Mouse (Mus musculus) megakaryocyte, embryonic 14.5 days (primary cell): ENCODE results near the gene Schip1. TPM values are rescaled to one million over a fixed set of nuclear protein-coding genes. Genes with fewer than 3 reads are reported as not detected.

Experiments used
- H3K27me3 ChIP-seq: replicated peaks from 2 replicates; pipeline ENCODE3; 2012; ENCODE audit warnings: inconsistent platforms
- H3K36me3 ChIP-seq: replicated peaks from 2 replicates; pipeline ENCODE3; 2012; ENCODE audit warnings: low read length, inconsistent platforms, mixed read lengths
- H3K4me1 ChIP-seq: 2 replicates; pipeline ENCODE4 v1.6.1; 2012; ENCODE audit warnings: inconsistent platforms
- H3K4me3 ChIP-seq: replicated peaks from 2 replicates; pipeline ENCODE3; 2012; ENCODE audit warnings: moderate library complexity, mild to moderate bottlenecking, inconsistent platforms
- H3K9me3 ChIP-seq: 2 replicates; pipeline ENCODE4 v1.6.1; 2012; ENCODE audit warnings: inconsistent platforms
- FLI1 ChIP-seq: IDR thresholded peaks from 2 replicates; pipeline ENCODE4 v1.6.1; 2012; ENCODE audit warnings: low read length, inconsistent platforms, mixed read lengths
- GATA1 ChIP-seq: IDR thresholded peaks from 3 replicates; pipeline ENCODE4 v1.6.1; 2012; ENCODE audit warnings: mixed read lengths, low read length, inconsistent platforms, borderline replicate concordance
- polyA plus RNA-seq: library from polyadenylated mRNA; stranded (reverse); fragments of >175 nt; gene quantifications from 2 replicates; pipeline ENCODE4 v1.2.3, GENCODE M21; 2012; ENCODE audit warnings: low replicate concordance; ENCODE audit not compliant: insufficient read depth

The Schip1 gene
- polyA plus RNA-seq, 1 experiment = 18.7 TPM

GRCm38 (mm10) chr3:68595316-68595925 lies 530.8 kb downstream of the Schip1 start:
- no peak for TF ChIP-seq FLI1
- TF ChIP-seq GATA1 = no peak
- peaks cover 6% of the 10 kb centered on the region for H3K27me3 ChIP-seq

GRCm38 (mm10) chr3:68596938-68597337 lies 532.3 kb downstream of the Schip1 start:
- Histone ChIP-seq H3K27me3 (peaks cover 4% of the 10 kb centered on the region), H3K4me3 (no peak overlapping the region), H3K9me3 (no peaks in the 10 kb centered on the region), H3K4me1 (no peaks in the 10 kb centered on the region), H3K36me3 (no peaks in the 10 kb centered on the region)
- TF ChIP-seq FLI1 (no peak), GATA1 (no peak)

More at GRCm38 (mm10) chr3:68595316-68595925, 530.8 kb downstream of the Schip1 start:
- H3K4me1 ChIP-seq = no peaks in the 10 kb centered on the region
- H3K36me3 ChIP-seq = no peaks in the 10 kb centered on the region
- no peak overlapping the region for H3K4me3 ChIP-seq
- no peaks in the 10 kb centered on the region for H3K9me3 ChIP-seq

- no peaks in the 10 kb centered on the region for H3K9me3 ChIP-seq
- H3K27me3 ChIP-seq = peaks cover 7% of the 10 kb centered on the region
- H3K4me1 ChIP-seq = peaks cover 6% of the 10 kb centered on the region; the same call in 1 of the 2 replicates
- no peak overlapping the region for H3K4me3 ChIP-seq
- H3K36me3 ChIP-seq = no peaks in the 10 kb centered on the region
- TF ChIP-seq FLI1 = no peak
- TF ChIP-seq GATA1 = no peak
Measured at GRCm38 (mm10) chr3:68602891-68603290, 538.3 kb downstream of the Schip1 start.

- no peak overlapping the region for H3K4me3 ChIP-seq
- 0 out of 2 replicates have a peak, but pooled peaks cover 6% of the 10 kb centered on the region for H3K9me3 ChIP-seq
- H3K4me1 ChIP-seq = peaks cover 8% of the 10 kb centered on the region; the same call in 1 of the 2 replicates
- H3K36me3 ChIP-seq = no peaks in the 10 kb centered on the region
- H3K27me3 ChIP-seq = peaks cover 9% of the 10 kb centered on the region
- TF ChIP-seq FLI1 (no peak), GATA1 (no peak)
Measured at GRCm38 (mm10) chr3:68604467-68604866, 539.9 kb downstream of the Schip1 start.

GRCm38 (mm10) chr3:68604962-68605361 lies 540.4 kb downstream of the Schip1 start:
- no peak overlapping the region for H3K4me3 ChIP-seq
- peaks cover 9% of the 10 kb centered on the region for H3K27me3 ChIP-seq
- H3K9me3 ChIP-seq = 0 out of 2 replicates have a peak, but pooled peaks cover 6% of the 10 kb centered on the region
- TF ChIP-seq FLI1 = no peak
- no peak for TF ChIP-seq GATA1
- peaks cover 8% of the 10 kb centered on the region; the same call in 1 of the 2 replicates for H3K4me1 ChIP-seq
- H3K36me3 ChIP-seq = no peaks in the 10 kb centered on the region

- no peak overlapping the region for H3K4me3 ChIP-seq
- no peaks in the 10 kb centered on the region for H3K36me3 ChIP-seq
- peaks cover 13% of the 10 kb centered on the region for H3K4me1 ChIP-seq
- peaks cover 9% of the 10 kb centered on the region for H3K27me3 ChIP-seq
- no peak for TF ChIP-seq FLI1
- no peak for TF ChIP-seq GATA1
- H3K9me3 ChIP-seq = 0 out of 2 replicates have a peak, but pooled peaks cover 6% of the 10 kb centered on the region
Measured at GRCm38 (mm10) chr3:68605942-68606603, 541.5 kb downstream of the Schip1 start.

GRCm38 (mm10) chr3:68606730-68607129 lies 542.1 kb downstream of the Schip1 start:
- Histone ChIP-seq H3K4me3 (peak overlapping the region; percentile 6), H3K4me1 (peaks cover 17% of the 10 kb centered on the region), H3K9me3 (0 out of 2 replicates have a peak, but pooled peaks cover 6% of the 10 kb centered on the region), H3K27me3 (peaks cover 9% of the 10 kb centered on the region), H3K36me3 (no peaks in the 10 kb centered on the region)
- TF ChIP-seq GATA1 = no peak
- TF ChIP-seq FLI1 = no peak

GRCm38 (mm10) chr3:68607336-68607735 lies 542.7 kb downstream of the Schip1 start:
- no peaks in the 10 kb centered on the region for H3K36me3 ChIP-seq
- H3K27me3 ChIP-seq = peaks cover 9% of the 10 kb centered on the region
- H3K4me1 ChIP-seq = peaks cover 17% of the 10 kb centered on the region
- H3K4me3 ChIP-seq = no peak overlapping the region
- 0 out of 2 replicates have a peak, but pooled peaks cover 6% of the 10 kb centered on the region for H3K9me3 ChIP-seq
- TF ChIP-seq FLI1 = no peak
- no peak for TF ChIP-seq GATA1

GRCm38 (mm10) chr3:68608848-68609497 lies 544.4 kb downstream of the Schip1 start:
- H3K4me3 ChIP-seq = no peak overlapping the region
- TF ChIP-seq GATA1 = no peak
- TF ChIP-seq FLI1 = no peak
- peaks cover 19% of the 10 kb centered on the region for H3K4me1 ChIP-seq
- H3K27me3 ChIP-seq = peaks cover 9% of the 10 kb centered on the region
- 0 out of 2 replicates have a peak, but pooled peaks cover 6% of the 10 kb centered on the region for H3K9me3 ChIP-seq
- H3K36me3 ChIP-seq = no peaks in the 10 kb centered on the region
